Mouse (Mus musculus) adrenal gland (tissue): ENCODE data around the gene Mbd3.

Experiments
- intact Hi-C: fragments of 180-260 bp; cut with DNase I; formaldehyde crosslinking; loops from one replicate; pipeline ENCODE4 v1.15.1; 2025
- long read RNA-seq, 2 experiments: library from polyadenylated mRNA; unstranded; transcript quantifications; one replicate each; pipeline ENCODE4 v2.0.0; 2020; ENCODE audit warnings: borderline replicate concordance in 1 of 2; ENCODE audit not compliant: insufficient replicate concordance in 1 of 2

Gene Mbd3
- long read RNA-seq, experiment 1, transcript Mbd3-201 (7 exons, 1,662 nt): minor isoform, 9 of 62 reads
- long read RNA-seq, experiment 1, transcript Mbd3-204 (7 exons, 1,566 nt): major isoform, 37 of 62 reads
- long read RNA-seq, experiment 1, partial matches to known transcripts: 9 of 62 reads
- long read RNA-seq, experiment 1, other reads (novel, unspliced or antisense): 7 of 62 reads
- long read RNA-seq, experiment 2, transcript Mbd3-204 (7 exons, 1,566 nt): major isoform, 37 of 86 reads
- long read RNA-seq, experiment 2, transcript Mbd3-201 (7 exons, 1,662 nt): minor isoform, 17 of 86 reads
- long read RNA-seq, experiment 2, partial matches to known transcripts: 17 of 86 reads
- long read RNA-seq, experiment 2, other reads (novel, unspliced or antisense): 13 of 86 reads

DNA sequence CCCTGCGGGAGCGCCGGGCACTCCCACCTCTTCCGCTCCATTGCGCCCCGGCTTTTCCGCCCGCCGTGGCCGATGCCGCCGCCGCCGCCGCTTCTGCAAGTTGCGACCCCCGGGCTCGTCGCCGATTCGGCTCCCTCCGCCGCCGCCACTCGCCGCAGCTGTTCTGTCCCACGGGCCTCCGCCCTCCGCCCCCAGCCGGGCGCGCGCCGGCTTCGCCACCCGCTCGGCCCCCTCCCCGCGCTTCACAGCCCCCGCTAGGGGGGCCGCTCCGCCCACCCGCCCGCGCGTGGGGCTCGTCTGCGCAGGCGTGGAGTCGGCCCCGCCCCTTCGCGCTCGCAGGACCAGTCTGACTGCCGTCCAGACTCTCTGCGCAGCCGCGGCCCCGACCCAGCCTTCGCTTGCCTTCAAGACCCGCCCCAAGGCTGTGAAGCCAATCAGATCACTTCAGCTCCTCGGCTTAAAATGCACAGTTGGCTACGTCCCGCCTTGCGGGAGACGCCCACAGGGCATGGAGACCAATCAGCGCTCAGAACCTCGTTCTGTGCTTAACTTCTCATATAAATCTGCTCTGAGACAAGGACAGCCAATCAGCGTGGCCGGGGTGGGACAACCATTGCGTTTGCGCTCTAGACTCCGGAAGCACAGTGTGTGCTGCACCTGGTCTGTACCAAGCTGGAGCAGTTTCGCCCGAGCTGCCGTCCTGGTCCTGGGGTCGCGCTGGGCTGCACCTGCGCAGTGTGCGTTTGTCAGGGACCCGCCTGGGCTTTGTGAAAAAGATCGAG lies at the start of gene Mbd3:
Gene Mbd3 (minus strand): TSS at position 360 of the 782 bp plus-strand sequence.
- intact Hi-C loops: loop anchor here (5.0 kb wide), 1 partner anchor 33 kb away; the partner anchor contains the start of gene Tcf3

- intact Hi-C loops: loop anchor here (2.0 kb wide), 2 partner anchors 63 to 111 kb away; no protein-coding TSS in a partner anchor
Observed at GRCm38 (mm10) chr10:80445898-80446601, 46.7 kb upstream of the Mbd3 start.

GRCm38 (mm10) chr10:80445052-80445451 lies 45.7 kb upstream of the Mbd3 start:
- intact Hi-C loops: loop anchor here (2.0 kb wide), 1 partner anchor 64 kb away; no protein-coding TSS in a partner anchor

DNA sequence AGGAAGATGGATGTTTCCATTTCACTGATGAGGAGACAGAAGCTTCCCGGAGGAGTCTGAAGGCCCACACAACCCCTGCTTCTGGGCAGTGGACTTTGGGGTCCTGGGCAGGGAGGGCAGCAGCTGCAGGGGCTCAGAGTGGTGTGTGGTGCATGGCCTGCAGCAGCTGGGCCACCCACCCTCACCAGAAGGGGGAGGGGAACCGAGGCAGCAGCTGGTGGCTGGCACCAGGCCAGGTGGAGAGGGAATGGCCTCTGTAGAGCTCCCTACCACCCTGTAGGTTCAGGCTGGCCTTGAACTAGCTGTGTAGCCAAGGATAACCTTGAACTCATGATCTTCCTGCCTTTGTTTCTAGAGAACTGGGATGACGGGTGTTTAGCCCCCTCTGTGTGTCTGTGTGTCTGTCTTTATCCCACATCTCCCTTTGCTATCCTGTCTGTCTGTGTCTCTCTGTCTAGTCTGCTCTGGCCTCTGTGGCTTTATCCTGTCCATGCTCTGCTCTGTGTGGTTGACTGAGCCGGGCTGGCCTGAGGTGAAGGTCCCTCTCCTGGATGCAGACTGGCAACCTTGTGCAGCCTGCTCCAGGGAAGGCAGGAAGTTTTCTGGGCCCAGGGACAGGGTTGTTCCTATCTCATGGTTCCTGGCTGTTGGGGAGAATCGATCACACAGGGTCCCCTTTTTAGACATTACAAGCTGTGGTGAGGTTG lies 45.1 kb upstream of the Mbd3 start:
- intact Hi-C loops: loop anchor here (2.0 kb wide), 1 partner anchor 64 kb away; no protein-coding TSS in a partner anchor

DNA sequence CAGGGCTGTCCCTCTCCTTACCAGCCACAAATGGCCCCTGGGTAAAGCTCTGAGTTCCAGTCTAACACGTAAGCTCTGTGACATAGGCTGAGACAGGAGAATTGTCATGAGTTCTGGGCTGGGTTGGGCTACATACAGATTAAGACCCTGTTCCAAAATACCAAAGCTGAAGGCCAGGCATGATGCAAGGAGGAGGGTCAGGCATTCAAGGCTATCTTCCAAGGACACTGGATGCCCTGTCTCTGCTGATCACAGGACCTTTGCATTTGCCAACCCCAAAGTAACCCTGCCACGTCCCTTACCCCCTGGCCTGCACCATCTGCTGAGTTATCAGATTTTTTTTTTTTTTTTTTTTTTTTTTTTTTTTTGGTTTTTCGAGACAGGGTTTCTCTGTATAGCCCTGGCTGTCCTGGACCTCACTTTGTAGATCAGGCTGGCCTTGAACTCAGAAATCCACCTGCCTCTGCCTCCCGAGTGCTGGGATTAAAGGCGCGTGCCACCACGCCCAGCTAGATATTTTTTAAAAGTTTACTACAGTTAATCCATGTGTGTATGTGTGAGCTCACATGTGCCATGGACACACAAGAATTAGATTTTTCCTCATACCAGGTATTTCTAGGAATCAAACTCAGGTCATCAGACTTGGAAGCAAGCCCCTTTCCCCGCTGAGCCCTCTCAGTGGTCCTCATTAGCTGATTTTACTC lies 44.4 kb upstream of the Mbd3 start:
- intact Hi-C loops: loop anchor here (2.0 kb wide), 1 partner anchor 65 kb away; no protein-coding TSS in a partner anchor

- intact Hi-C loops: no loop called here
Observed at GRCm38 (mm10) chr10:80442989-80443388, 43.6 kb upstream of the Mbd3 start.

- intact Hi-C loops: no loop called here
Observed at GRCm38 (mm10) chr10:80441598-80441997, 42.2 kb upstream of the Mbd3 start.

DNA sequence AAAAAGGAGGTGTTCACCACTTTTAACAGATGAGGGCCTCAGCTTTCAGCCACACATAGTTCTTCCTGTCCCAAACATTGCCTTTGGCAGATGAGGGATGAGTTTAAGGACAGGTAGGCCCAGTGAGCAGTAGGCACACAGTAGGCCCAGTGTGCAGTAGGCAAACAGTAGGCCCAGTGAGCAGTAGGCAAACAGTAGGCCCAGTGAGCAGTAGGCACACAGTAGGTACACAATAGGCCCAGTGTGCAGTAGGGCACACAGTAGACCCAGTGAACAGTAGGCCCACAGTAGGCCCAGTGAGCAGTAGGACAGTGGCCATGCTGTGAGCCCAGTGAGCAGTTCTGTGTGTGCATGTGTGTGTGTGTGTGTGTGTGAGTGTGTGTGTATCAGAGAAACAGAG lies 40.7 kb upstream of the Mbd3 start:
- intact Hi-C loops: no loop called here

- intact Hi-C loops: no loop called here
Observed at GRCm38 (mm10) chr10:80437973-80438372, 38.6 kb upstream of the Mbd3 start.

- intact Hi-C loops: no loop called here
Observed at GRCm38 (mm10) chr10:80436276-80436675, 36.9 kb upstream of the Mbd3 start.

DNA sequence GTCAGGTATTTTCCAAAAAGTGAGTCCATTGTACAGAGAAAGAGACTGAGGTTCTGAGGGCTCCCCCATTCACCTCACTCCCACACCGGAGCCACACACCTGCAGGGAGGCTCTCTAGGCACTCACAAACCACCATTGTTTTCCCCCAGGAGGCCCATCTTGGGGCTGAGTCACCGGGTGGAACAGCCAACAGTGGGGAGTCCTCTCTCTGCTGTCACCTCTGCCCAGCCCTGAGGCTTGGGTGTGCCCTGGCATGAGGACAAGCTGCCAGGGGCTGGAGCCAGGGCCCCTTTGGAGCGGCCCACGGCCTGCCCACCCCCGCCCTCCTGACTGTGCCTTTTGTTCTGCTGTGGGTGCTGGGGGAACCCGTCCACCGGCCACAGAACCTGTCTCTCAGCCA lies 36.4 kb upstream of the Mbd3 start:
- intact Hi-C loops: no loop called here

GRCm38 (mm10) chr10:80434823-80435222 lies 35.5 kb upstream of the Mbd3 start:
- intact Hi-C loops: loop anchor here (5.0 kb wide), 2 partner anchors 38 to 58 kb away; partner anchors contain the start of gene Mbd3

DNA sequence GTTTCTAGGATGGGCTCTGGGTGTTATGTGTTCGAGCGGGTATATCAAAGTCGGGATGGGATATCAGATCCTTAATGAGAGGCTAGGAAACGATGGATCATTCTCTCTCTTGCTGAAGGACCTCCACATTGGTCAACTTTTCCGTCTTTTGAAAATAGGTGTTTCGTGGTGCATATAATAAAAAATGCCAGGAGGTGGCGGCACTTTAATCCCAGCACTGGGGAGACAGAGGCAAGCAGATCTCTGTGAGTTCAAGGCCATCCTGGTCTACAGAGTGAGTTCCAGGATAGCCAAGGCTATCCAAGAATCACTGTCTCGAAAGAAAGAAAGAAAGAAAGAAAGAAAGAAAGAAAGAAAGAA lies 34.9 kb upstream of the Mbd3 start:
- intact Hi-C loops: loop anchor here (5.0 kb wide), 2 partner anchors 37 to 57 kb away; partner anchors contain the start of gene Mbd3

- intact Hi-C loops: loop anchor here (5.0 kb wide), 2 partner anchors 36 to 56 kb away; partner anchors contain the start of gene Mbd3
Observed at GRCm38 (mm10) chr10:80433513-80434232, 34.3 kb upstream of the Mbd3 start, which contains the start of gene Tcf3. Tcf3 (minus strand) TSS chr10:80433647.

DNA sequence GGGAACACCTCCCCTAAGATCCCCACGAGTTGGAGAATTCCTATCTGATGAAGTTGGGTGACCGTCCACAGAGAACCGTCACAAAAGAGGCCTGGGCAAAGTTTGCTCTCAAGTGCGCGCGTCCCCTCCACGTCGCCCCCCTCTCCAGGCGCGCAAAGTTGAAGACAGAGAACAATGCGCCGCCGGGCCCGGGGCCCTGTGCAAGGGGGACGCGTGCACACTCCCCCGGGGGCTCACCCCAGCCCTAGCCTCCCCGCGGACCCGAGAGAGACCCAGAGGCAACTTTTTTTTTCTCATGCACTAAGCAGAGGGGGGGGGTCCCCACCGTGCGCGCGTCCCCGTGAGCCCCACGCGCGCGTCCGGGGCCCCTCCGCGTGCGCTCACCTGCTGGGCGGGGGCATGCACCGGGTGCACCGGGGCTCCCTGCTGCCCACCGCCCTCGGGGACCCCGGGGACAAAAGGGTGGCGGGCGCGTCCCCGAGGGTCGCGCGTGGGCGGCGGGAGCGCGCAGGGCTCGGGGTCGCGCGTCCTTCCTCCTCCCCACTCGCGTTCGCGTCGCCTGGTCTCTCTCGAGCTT lies 33.7 kb upstream of the Mbd3 start:
- intact Hi-C loops: loop anchor here (5.0 kb wide), 2 partner anchors 36 to 56 kb away; partner anchors contain the start of gene Mbd3

DNA sequence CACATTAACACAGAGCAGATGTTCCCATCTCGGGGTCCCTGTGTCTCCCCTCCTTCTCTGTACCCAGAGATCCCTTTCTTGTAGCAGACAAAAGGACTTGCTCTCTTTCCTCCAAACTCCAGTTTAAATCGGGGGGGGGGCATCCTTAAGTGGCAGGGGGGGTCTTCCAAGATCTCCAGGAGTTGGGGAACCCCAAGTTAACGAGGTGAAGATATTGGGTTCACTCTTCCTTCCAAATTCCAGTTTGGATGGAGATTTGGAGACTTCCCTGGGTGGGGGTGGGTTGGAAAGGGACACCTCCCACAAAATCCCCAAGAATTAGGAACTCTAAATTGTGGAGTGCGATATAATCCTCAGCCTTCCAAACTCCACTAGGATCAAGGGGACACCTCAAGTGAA lies 33.0 kb upstream of the Mbd3 start:
- intact Hi-C loops: loop anchor here (5.0 kb wide), 2 partner anchors 35 to 55 kb away; partner anchors contain the start of gene Mbd3

- intact Hi-C loops: loop anchor here (5.0 kb wide), 2 partner anchors 34 to 54 kb away; partner anchors contain the start of gene Mbd3
Observed at GRCm38 (mm10) chr10:80431570-80432386, 32.4 kb upstream of the Mbd3 start.
